Mouse (Mus musculus): ENCODE measurements around the gene Tmem132b.

Gene Tmem132b

DNA sequence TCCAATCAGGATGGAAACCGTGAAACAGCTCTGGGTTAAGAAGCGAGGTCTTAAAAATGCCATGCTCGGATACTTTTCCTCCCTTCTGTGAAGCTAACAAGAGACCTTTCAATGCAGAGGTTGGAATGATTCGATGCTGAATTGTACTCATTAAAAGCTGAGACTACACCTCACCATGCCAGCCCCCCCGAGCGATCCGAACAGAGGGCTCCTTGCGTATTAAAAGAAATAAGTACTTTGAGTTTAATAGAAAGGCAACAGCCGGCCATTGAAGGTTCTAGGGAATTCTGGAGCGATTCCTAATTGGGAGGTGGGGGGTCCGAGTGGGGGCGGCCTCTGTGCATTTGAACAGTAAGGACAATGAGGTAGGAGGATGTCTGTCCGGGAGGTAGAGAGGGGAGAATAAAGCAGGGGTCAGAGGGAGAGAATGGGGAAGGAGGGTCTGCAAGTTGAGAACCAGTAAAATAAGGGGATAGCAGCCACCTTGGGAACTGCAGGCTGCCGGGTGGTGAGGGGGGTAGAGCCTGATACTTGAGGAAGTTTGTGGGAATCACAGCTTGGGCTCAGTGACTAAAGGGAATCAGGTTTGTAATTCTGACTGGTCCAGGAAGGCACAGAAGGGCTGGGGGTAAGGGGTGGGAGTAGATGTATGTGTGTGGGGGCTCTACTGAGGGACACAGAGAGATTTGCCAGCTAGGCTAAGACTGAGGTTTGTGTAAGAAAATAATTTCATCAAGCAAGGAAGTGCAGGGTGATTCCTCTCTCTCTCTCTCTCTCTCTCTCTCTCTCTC, 127.6 kb downstream of the Tmem132b start:
- DNase-seq (ENCODE audit: low read depth, low spot score), result no peak

DNA sequence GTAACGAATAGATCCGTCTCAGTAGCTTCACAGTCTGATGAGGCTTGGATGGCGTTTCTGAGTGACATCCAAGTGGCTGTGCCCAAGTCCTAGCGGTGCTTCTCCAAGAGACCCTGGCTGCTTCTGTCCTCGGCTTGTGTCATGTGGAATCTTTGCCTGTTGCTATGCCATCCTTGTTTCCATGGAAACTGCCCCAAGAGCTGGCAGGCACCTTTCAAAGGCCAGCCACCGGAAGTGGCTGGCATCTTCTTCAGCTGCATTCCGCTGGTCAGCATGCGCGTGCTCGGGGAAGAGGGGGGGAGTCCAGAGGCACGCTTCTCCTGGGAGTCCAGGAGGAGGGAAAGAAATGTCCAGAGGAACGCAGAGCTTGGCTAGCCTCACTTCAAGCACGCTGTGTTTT, 144.0 kb downstream of the Tmem132b start:
- DNase-seq (ENCODE audit: low read depth, low spot score), result peak; percentile 43

- no peak for DNase-seq (ENCODE audit: low read depth, low spot score)
Observed at GRCm38 (mm10) chr5:125676025-125676623, 144.6 kb downstream of the Tmem132b start.

DNA sequence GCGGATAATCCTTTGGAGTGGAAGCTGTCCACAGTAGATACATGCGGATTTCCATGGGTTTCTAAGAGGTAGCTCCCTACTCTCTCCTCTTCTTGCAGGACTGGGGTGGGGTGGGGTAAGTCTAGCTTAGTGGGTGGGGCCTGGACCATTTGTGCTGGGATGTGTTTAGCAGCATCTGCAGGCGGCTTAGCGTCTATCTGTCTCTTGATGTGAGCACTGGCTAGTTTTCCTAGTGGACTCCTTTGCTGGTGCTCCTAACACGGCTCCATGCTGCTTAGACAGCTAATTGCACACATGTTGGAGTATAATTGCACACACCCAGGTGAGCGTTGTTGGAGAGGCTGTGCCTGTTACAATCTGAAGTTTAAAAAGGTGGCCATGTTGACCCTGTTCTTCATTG, 149.3 kb downstream of the Tmem132b start:
- DNase-seq (ENCODE audit: low read depth, low spot score), result no peak

DNA sequence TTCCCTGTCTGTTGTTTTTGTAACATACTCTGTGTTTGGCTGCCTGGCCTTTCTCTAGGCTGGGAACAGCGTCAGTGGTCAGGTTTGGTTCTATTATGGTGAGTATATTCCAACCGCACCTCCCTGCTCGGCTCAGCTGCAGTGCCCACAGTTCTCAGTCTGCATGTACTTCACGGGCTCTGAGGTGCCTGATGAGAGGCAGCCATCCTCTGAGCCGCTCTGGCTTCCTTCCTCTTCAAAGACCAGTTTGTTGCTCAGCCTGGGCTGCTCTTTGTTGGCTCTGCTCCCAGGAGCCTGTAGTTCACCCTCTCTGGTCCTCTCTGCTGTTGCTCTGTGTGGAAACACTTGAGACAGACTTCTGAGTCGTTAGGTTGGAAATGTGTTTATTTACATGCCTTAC, 151.9 kb downstream of the Tmem132b start:
- DNase-seq (ENCODE audit: low read depth, low spot score), result no peak

GRCm38 (mm10) chr5:125685681-125686331, 154.2 kb downstream of the Tmem132b start:
- peak; percentile 20 for DNase-seq (ENCODE audit: low read depth, low spot score)

DNA sequence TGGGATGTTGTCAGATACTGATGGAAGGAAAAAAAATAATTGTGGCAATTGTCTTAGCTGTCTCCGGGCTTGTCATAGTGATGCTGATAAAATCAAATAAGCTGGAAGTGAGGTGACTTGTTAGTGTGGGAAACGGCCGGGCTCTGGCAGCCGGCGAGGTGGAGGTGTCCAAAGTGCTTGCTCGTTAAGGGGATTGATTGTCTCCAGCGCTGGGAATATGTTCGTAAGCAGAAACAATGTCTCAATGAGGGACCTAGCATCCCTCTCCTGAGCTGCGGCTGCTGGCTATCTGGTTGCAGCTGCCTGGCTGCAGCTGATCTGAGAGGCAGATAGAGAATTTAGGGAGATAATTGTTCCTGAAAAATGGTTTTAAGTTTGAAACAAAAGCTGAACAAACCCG, 161.0 kb downstream of the Tmem132b start:
- no peak for DNase-seq (ENCODE audit: low read depth, low spot score)

DNA sequence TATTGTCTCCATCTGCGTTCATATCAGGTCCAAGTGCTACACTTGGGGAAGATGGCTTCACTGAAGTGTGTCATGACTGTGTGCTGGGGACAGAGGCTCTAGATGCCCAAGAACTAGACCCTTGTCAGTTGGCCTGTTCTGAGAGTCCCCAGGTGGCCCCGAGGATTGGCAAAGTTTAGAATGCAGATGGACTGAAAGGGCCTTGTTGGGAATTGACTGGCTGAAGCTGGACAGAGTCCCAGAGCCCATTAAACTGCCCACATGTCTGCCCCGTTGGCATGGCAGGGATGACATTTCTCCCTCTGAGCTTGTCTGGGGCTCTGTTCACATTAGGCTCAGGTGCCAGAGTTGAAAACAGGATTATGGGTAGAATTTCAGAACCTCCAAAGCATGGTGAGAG, 167.8 kb downstream of the Tmem132b start:
- DNase-seq (ENCODE audit: low read depth, low spot score), result no peak

GRCm38 (mm10) chr5:125700234-125700633, 168.7 kb downstream of the Tmem132b start:
- no peak for DNase-seq (ENCODE audit: low read depth, low spot score)

DNA sequence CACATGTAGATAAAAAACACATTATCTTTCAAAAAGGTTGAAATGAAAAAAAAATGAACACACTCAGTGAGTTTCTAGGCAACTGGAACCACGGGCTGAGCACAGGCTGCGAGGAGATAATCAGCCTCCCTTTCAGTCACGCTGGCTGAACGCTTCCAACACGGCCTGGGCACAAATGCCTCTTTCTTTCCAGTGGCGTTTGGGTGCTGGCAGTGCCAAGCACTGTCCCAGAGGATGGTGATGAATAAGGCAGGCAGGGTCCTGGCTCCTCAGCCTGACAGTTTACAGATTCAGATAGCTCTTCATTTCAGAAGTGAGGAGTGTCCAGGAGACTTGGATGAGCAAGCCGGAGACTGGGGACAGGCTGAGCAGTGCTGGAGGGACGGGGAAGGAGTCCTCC, 173.8 kb downstream of the Tmem132b start:
- no peak for DNase-seq (ENCODE audit: low read depth, low spot score)

DNA sequence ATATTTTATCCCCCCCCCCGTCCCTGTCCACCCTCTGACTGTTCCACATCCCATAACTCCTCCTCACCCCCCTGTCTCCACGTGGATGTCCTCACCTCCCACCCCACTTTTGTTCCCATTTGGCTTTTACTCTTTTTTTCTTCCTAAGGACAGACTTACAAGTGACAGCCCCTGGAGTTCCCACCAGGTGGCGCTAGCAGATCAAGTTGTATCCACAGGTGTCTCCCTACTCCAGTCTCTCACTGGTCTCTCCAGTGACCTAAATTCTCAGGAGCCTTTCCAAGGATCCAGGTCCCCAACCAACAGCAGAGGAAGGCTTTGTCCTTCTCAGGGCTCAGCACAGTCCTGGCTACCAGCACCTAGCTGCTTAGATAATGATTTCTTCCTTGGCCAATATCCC, 177.6 kb downstream of the Tmem132b start:
- DNase-seq (ENCODE audit: low read depth, low spot score), result peak; percentile 51

DNA sequence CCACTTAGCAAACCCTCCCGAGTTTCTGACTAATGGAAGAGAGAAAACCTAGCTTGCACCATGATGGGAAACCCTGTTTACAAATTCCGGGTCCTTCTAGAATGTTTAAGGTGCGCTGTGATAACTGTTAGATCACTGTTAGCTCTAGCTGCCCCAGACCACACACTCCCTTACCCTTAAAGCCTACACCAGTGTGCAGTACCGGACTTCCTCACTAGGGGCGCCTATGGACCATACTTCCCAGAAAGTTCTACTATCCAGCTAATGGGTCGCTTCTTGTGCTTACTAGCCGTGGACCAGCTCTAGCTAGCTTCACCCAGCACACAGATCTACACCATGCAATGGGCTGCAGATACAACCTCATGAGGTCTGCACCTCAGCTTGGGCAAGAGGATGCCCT, 195.2 kb downstream of the Tmem132b start:
- DNase-seq (ENCODE audit: low read depth, low spot score), result no peak

DNA sequence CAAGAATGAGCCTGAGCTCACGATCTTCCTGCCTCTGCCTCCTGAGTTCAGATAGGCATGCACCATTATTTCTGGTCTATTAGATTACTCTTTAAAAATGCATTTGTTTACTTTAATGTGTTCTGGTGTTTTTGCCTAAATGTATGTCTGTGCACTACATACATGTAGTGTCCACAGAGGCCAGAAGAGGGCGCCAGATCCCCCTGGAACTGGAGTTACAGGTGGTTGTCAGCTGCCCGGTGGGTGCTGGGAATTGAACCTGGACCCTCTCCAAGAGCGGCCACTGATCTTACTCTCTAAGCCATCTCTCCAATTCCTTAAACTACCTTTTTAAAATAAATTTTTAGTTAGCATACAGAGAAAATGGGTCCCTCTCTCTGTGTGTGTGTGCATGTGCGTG, 195.9 kb downstream of the Tmem132b start:
- no peak for DNase-seq (ENCODE audit: low read depth, low spot score)

GRCm38 (mm10) chr5:125727936-125728335, 196.4 kb downstream of the Tmem132b start:
- DNase-seq (ENCODE audit: low read depth, low spot score), result no peak

- no peak for DNase-seq (ENCODE audit: low read depth, low spot score)
Observed at GRCm38 (mm10) chr5:125728521-125728920, 196.9 kb downstream of the Tmem132b start.

- DNase-seq (ENCODE audit: low read depth, low spot score), result no peak
Observed at GRCm38 (mm10) chr5:125733806-125734205, 202.2 kb downstream of the Tmem132b start.

DNA sequence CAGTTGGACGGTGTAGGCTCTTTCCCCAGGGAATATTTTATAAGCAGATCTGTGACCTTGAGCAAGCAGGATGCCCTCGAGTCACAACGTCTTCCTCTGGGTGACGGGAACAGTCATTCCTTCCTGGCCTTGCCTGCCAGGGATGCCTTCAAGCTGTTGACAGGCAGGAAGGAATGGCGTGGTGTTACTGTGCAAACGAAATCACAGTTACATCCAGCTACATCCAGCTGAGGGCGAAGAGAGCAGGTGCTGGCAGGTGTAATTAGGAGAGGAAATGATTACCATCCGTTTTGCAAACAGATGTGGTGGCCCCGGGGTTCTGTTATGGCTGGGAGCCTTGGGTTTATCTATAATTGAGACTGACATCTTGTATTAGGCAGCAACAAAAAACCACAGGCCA, 205.5 kb downstream of the Tmem132b start:
- DNase-seq (ENCODE audit: low read depth, low spot score), result no peak

DNA sequence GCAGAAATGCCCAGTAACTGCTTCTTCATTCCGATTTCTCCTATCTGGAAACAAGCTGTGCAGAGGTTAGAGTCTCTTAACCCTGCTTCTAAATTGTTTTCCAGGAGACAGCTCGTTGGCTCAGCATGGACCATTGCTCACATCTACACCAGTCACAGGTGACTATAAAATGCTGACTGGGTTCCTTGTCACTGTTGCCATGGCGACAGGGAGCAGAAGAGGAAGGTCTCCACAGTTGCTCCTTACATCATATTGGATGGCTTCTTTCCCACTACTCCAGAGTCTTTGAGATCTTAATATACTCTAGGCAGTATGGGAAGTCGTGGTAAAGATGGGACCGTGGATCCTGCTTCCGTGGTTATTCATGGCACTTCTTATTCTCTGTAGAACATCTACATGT, 211.9 kb downstream of the Tmem132b start:
- no peak for DNase-seq (ENCODE audit: low read depth, low spot score)

- peak; percentile 38 for DNase-seq (ENCODE audit: low read depth, low spot score)
Observed at GRCm38 (mm10) chr5:125745727-125746126, 214.2 kb downstream of the Tmem132b start.

DNA sequence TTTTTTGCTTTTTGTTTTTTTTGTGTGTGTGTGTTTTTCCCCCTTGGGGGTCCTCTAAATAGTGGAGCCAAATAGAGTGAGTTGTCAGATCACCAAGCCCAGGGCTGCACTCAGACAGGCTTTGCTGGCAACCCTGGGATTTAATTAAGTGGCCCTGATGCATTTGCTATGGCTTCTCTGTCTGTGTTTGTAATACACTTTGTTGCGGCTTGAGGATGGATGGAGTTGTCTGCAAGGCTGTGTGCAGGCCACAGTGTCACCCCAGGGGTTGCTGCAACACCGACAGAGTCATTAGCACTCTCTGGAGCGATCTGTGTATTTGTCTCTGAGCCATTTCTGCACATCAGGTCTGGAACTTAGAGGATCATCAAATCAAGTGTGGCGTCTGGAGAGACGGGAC, 219.9 kb downstream of the Tmem132b start:
- no peak for DNase-seq (ENCODE audit: low read depth, low spot score)

DNA sequence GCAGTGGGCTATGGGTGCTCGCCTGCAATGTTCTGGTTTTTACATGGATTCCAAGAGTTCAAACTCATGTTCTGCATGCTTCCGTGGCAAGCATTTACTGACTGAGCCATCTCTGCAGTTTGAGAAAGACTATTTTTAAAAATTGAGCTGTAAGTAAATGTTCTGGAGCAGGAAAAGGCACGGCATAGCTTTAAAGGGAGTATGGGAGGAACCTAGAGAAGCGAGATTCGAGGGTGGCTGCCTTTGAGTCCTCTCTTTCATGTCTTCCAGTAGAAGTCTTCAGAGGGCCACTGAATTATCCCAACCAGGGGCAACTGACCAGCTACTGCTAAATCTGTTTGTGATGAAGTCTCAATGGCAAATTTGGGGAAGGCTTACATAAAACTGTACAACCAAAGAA, 221.0 kb downstream of the Tmem132b start:
- DNase-seq (ENCODE audit: low read depth, low spot score), result no peak

- DNase-seq (ENCODE audit: low read depth, low spot score), result no peak
Observed at GRCm38 (mm10) chr5:125756987-125757530, 225.5 kb downstream of the Tmem132b start.

DNA sequence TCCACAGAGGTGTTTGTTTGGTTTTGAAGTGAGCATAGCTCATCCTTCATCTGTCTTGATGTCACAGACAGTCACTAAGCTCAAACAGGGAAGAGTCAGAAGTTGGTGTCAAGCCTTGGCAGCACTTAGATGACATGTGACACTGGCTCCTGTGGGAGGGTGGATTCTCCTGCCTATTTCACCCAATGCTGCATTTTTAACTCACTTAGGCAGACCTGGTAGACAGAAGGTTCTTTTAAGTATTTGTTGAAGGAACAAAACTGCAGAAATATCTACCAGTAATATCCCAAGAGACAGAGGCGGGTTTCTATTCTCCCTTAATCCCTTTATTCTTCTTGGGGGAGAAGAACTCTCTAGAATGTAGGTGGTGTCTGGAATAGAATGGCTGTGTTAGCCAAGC, 226.9 kb downstream of the Tmem132b start:
- DNase-seq (ENCODE audit: low read depth, low spot score), result no peak
